Mouse (Mus musculus) ES-CJ7 (cell line): Measurements from ENCODE around the gene Appl1.

Source experiments
- DNase-seq: peaks from one replicate; pipeline ENCODE4 v3.0.0; 2011; ENCODE audit warnings: low read depth, low spot score

The Appl1 gene

GRCm38 (mm10) chr14:26971106-26971789 is at the start of gene Appl1:
Gene Appl1 (minus strand): TSS chr14:26971232.
- DNase-seq = no peak

GRCm38 (mm10) chr14:27019850-27020249 is 48.8 kb upstream of the Appl1 start:
- no peak for DNase-seq

- DNase-seq = no peak
Measured at GRCm38 (mm10) chr14:27017936-27018335, 46.9 kb upstream of the Appl1 start.

- no peak for DNase-seq
Measured at GRCm38 (mm10) chr14:27013658-27014057, 42.6 kb upstream of the Appl1 start.

GRCm38 (mm10) chr14:27011561-27011960 is 40.5 kb upstream of the Appl1 start:
- peak; percentile 79 for DNase-seq

GRCm38 (mm10) chr14:27005937-27006336 is 34.9 kb upstream of the Appl1 start:
- no peak for DNase-seq

- no peak for DNase-seq
Measured at GRCm38 (mm10) chr14:27004906-27005305, 33.9 kb upstream of the Appl1 start.

- DNase-seq = peak; percentile 49
Measured at GRCm38 (mm10) chr14:27000386-27000785, 29.4 kb upstream of the Appl1 start.

GRCm38 (mm10) chr14:26996257-26996656 is 25.2 kb upstream of the Appl1 start:
- DNase-seq = no peak

GRCm38 (mm10) chr14:26994211-26994741 is 23.2 kb upstream of the Appl1 start, which contains the start of gene Hesx1:
Gene Hesx1 (plus strand): TSS chr14:26994416.
- DNase-seq = peak; percentile 93

GRCm38 (mm10) chr14:26993427-26993826 is 22.4 kb upstream of the Appl1 start:
- DNase-seq = no peak

- peak; percentile 31 for DNase-seq
Measured at GRCm38 (mm10) chr14:26991622-26992021, 20.6 kb upstream of the Appl1 start.

- DNase-seq = peak; percentile 51
Measured at GRCm38 (mm10) chr14:26988694-26989093, 17.7 kb upstream of the Appl1 start.

GRCm38 (mm10) chr14:26982150-26982530 is 11.1 kb upstream of the Appl1 start:
- DNase-seq = no peak

GRCm38 (mm10) chr14:26981494-26982149 is 10.6 kb upstream of the Appl1 start:
- DNase-seq = peak; percentile 63

- no peak for DNase-seq
Measured at GRCm38 (mm10) chr14:26981021-26981420, 10.0 kb upstream of the Appl1 start.

- no peak for DNase-seq
Measured at GRCm38 (mm10) chr14:26979808-26980207, 8.8 kb upstream of the Appl1 start.

- DNase-seq = no peak
Measured at GRCm38 (mm10) chr14:26977500-26977899, 6.5 kb upstream of the Appl1 start.

GRCm38 (mm10) chr14:26976212-26976611 is 5.2 kb upstream of the Appl1 start:
- no peak for DNase-seq

- DNase-seq = no peak
Measured at GRCm38 (mm10) chr14:26975490-26975889, 4.5 kb upstream of the Appl1 start.

GRCm38 (mm10) chr14:26973089-26973488 is 2.1 kb upstream of the Appl1 start:
- peak; percentile 67 for DNase-seq

- DNase-seq = peak; percentile 92
Measured at GRCm38 (mm10) chr14:26970439-26970932, 546 bp downstream of the Appl1 start.
